Mouse (Mus musculus): Measurements from ENCODE around the gene Tex2.
"Not testable (repeated sequence)": the region's sequence is repeated elsewhere in the genome, so short reads cannot be mapped to it uniquely, and the experiment has no call there.

Tex2 gene

DNA sequence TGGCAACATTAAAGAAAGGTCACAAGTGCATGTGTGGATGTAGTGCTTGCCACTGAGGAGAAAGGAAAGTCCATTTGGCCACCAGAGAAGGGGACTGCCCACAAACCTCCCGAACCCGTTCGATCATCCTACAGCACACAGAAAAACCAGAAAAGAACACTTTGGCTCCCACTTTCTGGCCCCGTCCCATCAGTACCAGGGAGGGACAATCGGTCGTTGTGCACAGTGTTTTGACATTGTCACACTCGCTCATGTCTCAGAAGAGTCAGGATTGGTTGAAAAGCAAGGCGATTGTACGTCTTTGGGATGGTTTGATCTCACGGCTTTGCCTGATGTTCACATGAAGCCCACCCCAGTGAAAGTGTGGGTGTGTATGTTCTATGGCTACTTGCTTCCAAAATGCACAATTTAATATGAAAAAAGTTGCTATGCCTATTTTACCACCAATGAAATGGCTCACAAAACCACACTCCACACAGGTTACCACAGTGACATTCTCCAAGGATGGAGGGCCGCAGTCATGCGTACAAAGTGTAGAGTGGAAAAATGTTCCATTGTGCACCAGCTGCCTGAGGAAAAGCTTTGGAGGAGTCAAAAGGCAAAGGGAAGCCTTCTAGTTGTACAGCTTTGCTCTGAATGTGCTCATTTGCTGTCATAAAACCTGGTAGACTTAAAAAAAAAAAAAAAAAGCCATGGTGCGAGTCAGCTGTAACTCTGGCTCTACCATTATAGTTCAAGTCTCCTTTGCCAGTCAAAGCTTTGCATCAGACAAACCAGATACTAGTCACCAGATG lies 110.4 kb downstream of the Tex2 start:
- DNase-seq: no peak

DNA sequence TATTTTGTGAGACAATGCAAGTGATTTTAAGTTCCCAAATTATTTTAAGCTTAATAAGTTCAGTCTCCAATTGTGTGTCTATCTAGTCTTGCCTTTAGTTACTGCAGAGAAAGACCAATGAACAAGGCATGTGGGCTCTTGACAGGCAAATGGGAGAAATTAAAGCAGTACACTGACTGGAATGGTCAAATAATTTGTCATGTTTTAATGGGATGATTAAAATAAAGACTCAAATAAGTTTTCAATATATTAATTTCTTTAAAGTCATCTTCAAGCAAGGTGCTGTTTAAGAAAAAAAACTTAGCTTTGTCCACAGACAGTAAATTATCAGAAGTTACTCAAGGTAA lies 111.1 kb downstream of the Tex2 start:
- no peak for DNase-seq

DNA sequence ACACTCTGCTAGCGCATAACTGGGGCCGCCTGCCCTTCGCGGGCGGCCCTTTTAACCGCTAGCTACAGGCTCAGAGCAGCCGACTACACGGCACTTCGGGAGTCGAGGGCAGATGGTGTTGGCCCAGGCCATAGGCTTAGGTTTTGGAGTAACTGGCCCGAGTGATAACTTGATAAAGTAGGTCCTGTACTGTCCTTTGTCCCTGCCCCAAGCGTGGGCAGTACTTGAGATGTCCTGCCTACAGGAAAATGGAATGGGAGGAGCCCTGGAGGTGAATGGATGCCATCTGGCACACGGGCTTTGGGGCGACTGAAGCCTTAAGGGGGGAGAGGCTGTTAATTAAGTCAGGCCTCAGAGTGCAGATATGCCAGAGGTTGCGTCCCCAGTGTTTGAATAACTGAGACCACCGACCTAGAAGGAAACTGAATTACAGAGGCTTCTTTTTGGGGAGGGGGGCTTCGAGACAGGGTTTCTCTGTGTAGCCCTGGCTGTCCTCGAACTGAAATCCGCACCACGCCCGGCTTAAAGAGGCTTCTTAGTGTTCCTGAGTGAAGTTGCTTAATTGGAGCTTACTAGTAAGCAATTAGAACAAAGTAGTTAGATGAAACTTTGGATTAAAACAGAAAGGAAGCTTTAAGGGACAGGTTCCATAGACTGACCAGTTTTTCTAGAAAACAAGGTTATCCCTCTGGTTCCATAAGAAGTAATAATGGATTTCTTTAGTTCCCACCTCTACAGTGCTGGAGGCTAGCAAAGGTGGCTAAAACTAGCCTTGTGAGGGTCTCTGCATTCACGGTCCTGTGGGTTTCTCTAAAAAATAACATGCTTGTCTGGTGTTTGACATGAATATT lies 111.7 kb downstream of the Tex2 start:
- peak; percentile 77 for DNase-seq

- peak; percentile 97 for DNase-seq
These were observed 112.6 kb downstream of the Tex2 start for GRCm38 (mm10) chr11:106500393-106501307.

DNA sequence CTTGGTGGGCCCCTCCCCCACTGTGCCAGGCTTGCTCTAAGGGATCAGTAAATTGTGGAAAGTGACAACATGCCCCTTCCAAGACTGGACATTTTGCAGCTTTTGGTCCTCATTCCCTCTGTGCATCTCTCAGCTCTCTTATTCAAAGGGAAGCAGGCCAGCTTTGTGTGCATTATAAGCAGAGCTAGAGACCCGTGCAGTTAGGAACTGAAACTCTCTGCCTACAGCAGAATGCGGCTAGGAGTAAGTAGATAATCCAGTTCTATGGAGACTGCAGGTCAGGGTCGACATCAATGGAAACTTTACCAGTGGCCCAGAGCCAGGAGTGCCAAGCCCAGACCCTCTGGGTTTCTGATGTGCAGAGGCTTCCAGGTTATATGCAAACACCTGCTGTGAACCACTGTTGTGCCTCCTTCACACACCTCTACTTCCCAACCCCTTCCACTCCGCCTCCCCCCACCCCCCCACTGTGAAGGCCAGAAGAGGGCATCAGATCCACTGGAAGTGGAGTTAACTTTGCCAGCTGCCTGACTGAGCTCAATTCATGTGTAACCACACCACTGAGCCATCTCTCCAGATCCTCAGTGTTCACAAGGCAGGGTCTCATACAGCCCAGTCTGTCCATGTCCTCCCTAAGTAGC lies 114.4 kb downstream of the Tex2 start:
- no peak for DNase-seq

- no peak for DNase-seq
These were observed 115.3 kb downstream of the Tex2 start for GRCm38 (mm10) chr11:106497926-106498325.

DNA sequence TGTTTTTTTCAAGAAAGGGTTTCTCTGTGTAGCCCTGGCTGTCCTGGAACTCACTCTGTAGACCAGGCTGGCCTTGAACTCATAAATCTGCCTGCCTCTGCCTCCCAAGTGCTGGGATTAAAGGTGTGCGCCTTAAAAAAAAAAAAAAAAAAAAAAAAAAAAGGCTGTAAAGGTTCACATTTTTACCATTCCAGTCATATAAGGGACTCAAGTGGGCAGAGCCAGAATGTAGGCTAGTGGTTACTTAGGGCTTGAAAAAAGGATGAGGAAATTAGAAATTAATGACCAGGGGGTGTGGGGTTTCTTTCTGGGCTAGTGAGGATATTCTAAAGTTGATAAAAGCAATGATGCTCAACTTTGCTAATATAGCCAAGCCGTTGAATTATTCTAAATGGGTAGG lies 116.2 kb downstream of the Tex2 start:
- not testable (repeated sequence) for DNase-seq

DNA sequence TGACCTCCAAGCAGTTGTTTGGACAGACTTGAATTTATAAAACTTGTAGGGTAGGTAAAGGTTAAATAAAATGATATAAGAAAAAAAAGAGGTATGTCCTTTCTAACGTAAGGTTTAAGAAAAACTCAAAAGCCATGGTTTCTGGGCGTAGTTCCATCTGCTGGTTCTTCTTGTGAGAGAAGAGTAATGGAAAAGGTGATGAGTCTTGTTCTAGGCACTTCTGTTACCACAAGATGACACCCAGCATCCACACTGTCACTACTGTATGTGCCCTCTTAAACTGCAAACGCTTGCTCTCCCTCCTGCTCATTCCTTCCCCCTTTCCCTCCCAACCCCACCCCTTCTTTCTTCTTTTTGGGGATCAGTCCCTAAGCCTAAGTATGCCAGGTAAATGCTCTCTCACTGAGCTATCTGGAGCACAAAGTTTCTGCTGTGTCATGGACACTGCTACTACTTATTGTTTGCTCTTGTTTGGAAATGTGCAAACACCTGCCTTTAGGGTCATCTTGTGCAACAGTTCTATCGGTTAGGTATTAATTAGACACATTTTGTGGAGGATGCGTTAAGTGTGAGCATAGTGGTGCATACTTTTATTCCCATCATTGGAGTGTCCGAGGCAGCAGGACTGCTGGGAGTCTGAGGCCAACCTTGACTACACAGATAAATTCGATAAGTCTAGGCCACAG lies 120.1 kb downstream of the Tex2 start:
- no peak for DNase-seq

GRCm38 (mm10) chr11:106491393-106491792 lies 121.8 kb downstream of the Tex2 start:
- peak; percentile 62 for DNase-seq

GRCm38 (mm10) chr11:106490600-106490999 lies 122.6 kb downstream of the Tex2 start:
- not testable (repeated sequence) for DNase-seq

- no peak for DNase-seq
These were observed 123.2 kb downstream of the Tex2 start for GRCm38 (mm10) chr11:106490057-106490456.

GRCm38 (mm10) chr11:106489036-106489693 lies 124.1 kb downstream of the Tex2 start:
- no peak for DNase-seq

GRCm38 (mm10) chr11:106488126-106488561 lies 125.1 kb downstream of the Tex2 start:
- DNase-seq: no peak

DNA sequence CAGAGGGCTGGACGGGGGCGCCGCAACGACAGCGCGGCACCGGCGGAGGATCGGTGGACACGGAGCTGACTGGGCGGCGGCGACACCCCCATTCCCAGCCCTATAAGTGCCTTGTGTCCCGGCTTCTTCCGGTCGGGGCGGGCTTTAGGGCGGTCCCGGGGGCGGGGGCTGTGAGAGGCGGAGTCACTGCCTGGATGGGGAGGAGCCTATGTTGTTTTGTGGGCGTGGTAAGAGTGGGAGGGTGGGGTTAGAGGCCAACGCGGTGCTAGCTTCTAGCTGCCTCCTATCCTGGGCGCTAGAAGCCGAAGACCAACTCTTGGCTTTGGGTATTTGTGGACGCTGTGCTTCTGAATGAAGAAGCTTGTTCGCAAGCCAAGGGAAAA lies 125.5 kb downstream of the Tex2 start, which contains the start of gene Ern1:
Gene Ern1, minus strand, starts transcription at position 120 of the 383 bp plus-strand sequence.
- peak; percentile 90 for DNase-seq

- DNase-seq: peak; percentile 39
These were observed 126.1 kb downstream of the Tex2 start for GRCm38 (mm10) chr11:106486866-106487732.

- no peak for DNase-seq
These were observed 127.0 kb downstream of the Tex2 start for GRCm38 (mm10) chr11:106486042-106486865.

DNA sequence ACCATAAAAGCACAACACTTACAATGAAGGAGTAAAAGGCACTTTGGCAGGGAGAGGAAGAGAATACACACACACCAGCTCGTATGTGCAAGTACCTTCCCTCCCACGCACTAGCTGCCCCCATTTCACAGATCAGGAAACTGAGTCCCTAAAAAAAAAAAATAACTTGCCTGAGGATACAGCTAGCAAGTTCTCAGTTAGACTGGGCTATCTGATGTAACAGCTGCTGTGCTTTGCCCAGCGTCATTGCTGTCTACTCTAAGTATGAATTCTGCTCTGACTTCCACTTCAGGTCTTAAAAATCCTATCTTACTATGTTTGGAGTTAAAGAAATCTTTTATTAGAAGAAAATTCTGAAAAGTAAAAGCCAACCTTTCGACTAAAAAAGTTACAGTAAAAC lies 127.6 kb downstream of the Tex2 start:
- DNase-seq: no peak

DNA sequence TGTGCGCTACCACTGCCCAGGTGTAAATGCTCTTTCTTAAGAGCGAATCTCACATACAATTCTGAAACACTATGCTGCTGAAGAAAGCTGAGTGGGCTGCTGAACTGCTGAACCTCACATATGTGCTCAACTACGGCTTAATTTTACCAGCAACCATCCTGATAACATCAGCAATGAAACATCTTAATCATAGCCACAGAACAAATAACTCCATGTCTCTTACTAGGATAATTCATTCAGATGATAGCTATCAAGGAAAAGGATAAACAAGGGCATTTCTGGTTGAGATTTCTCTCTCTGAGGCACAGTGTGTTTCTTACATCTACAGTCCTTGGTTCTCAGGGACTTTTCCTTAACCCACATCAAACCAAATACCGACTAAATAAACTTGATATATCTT lies 128.3 kb downstream of the Tex2 start:
- no peak for DNase-seq

GRCm38 (mm10) chr11:106482867-106483266 lies 130.4 kb downstream of the Tex2 start:
- no peak for DNase-seq

Measured in kidney, adult 11 months (tissue).